Mouse (Mus musculus) right cerebral cortex, postnatal 10 days (tissue): Measurements from ENCODE around the gene Retnlg.
"Not testable (repeated sequence)": the region's sequence is repeated elsewhere in the genome, so short reads cannot be mapped to it uniquely, and the experiment has no call there.

Source experiments
- DNase-seq, 2 experiments: peaks; one replicate each; pipeline ENCODE4 v3.0.0; 2021; ENCODE audit warnings: low spot score in 2 of 2

Retnlg gene

DNA sequence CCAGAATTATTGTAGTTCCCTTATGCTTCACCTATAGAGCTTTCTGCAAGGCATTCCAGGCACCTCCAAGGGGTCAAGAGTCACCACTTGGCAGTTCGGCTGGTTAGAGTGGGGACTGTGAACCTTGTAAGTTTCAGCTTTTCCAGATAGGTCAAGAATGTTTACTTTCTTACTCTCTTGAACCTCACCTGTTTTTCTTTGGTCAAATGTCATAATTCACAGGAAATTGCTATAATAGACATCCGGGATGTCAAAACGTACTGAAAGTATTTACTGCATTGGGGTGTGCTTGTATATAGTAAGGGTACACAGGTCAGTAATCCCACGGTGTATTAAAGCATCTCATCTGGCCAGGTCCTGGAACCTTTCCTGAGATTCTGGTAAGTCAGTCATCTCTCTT lies at the start of gene Retnlg:
Gene Retnlg, plus strand, starts transcription at position 301 of the 400 bp plus-strand sequence.
- no peak for DNase-seq

DNA sequence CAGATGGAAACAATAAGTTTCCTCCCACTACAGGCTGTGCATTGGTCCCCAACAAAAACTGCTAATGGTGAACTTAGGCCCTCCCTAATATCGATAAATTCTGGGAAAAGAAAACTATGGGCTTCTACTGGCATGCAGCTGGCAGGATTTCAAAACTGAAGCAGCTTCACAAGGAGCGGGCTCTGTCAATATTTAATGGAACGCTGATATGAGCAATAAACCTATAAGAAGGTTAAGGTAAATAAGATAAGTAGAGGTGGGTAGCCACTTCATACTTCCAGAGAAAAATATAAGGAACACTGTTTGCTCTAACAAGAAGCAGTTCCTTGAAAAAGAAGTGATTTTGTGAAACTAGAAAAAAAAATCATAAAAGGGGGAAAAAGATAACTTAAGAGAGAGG lies 45.9 kb upstream of the Retnlg start:
- no peak for DNase-seq

DNA sequence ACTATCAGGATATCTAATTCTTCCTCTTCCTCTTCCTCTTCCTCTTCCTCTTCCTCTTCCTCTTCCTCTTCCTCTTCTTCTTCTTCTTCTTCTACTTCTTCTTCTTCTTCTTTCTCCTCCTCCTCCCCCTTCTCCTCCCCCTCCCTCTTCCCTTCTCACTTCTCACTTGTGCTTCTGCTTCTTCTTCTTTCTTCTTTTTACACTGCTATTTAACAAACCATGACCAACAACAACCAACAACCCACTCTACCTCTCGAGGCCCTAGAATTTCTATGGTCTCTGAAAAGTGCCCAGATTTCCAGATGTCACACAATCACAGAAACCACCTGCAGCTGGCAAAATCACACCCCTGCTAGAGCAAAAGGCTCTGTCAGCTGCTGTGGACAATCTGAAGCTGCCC lies 44.8 kb upstream of the Retnlg start:
- no peak for DNase-seq

DNA sequence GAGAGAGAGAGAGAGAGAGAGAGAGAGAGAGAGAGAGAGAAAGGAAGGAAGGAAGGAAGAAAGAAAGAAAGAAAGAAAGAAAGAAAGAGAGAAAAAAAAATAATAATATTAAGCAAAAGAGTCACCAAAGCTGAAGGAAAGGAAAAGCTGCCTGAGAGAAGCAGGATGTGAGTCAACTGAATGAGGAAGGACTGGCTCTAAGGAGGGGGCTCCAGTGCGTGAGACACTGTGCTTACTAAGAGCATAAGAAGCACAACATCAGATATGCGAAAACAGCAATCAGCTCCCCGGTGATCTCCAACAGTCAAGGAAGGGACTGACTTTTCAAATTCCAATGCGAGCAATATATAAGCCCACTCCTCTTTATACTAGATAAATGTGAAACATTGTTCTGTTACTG lies 43.4 kb upstream of the Retnlg start:
- DNase-seq = no peak

DNA sequence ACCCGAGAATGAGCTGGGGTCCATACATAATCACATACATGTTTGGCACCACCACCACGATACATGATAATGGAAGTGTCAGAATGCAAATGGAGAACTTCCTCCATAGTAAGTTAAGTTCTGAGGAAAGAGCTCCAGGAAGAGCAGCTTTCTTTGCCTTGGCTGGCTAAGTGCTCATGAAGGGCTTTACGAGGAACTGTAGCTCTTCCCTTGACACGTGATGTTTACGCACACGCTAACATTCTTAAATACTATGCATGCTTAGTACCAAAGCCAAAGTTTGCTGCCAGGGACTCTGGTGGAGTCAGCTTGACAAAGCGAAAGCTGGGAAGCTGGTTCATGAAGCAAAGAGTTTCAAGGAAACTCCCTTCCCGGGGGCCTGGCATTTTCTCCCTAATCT lies 40.4 kb upstream of the Retnlg start:
- DNase-seq = no peak

DNA sequence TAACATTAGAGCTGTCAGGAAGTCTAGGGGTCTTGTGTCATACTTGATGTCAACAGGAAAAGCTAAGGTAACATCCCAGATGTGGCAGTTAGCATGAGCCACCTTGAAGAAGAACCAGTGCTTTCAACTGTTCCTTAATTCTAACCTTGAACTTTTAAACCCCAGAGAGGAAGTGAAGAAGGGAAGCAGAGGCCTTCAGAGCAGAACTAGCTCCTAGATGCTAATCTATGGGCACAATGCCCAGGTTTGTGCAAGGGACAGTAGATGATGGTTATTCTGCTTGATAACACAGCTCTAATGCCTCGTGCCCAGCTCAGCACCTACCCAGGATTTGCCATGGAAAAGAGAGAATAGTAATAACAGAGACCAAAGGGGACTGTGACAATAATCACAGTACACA lies 38.8 kb upstream of the Retnlg start:
- DNase-seq = not testable (repeated sequence)

DNA sequence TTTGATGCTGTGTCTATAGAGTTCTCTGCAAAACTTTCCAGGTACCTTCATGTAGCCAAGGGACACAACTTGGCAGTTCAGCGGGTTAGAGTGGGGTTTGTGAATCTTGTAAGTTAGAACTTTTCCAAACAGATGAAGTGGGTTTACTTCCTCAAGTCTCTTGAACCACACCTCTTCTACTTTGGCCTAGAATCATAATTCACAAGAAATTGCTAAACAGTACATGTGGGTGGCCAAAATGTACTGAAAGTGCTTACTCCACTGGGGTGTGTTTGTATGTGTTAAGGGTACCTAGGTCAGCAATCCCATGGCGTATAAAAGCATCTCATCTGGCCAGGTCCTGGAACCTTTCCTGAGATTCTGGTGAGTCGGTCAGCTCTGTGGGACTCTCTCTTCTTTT lies 30.2 kb upstream of the Retnlg start, which contains the start of gene Retnla:
Gene Retnla, plus strand, starts transcription at position 286 of the 400 bp plus-strand sequence.
- no peak for DNase-seq

DNA sequence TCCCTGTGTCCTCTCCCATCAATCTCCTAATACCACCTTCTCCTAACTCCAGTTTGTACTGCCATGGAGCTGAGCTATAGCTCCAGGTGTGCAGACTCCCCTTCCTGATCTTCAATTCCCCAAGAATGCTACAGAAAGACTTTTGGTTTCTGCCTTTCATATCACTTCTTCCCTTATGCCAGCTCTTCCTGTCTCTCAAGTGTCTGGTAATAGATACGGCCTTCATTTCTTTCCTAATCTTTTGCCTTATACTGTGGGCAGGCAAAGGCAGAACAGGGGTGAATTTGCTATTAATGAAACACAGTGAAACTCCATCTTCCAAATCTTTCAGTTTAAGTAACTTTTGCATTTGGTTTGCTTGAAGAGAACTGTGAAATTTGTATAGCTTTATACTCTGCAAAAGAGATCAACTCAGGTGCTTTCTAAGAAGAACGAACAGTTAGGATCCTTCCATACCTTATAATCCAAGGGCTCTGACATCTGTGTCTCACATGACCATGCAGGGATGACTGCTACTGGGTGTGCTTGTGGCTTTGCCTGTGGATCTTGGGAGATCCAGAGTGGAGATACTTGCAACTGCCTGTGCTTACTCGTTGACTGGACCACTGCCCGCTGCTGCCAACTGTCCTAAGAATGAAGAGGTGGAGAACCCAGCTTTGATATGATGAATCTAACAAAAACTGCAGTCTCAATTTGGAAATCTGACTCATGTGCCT lies 28.6 kb upstream of the Retnlg start:
- no peak for DNase-seq

DNA sequence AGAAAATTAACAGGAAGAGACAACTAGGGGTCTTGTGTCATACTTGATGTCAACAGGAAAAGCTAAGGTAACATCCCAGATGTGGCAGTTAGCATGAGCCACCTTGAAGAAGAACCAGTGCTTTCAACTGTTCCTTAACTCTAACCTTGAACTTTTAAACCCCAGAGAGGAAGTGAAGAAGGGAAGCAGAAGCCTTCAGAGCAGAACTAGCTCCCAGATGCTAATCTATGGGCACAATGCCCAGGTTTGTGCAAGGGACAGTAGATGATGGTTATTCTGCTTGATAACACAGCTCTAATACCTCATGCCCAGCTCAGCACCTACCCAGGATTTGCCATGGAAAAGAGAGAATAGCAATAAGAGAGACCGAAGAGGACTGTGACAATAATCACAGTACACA lies 7.4 kb upstream of the Retnlg start:
- DNase-seq = not testable (repeated sequence)

DNA sequence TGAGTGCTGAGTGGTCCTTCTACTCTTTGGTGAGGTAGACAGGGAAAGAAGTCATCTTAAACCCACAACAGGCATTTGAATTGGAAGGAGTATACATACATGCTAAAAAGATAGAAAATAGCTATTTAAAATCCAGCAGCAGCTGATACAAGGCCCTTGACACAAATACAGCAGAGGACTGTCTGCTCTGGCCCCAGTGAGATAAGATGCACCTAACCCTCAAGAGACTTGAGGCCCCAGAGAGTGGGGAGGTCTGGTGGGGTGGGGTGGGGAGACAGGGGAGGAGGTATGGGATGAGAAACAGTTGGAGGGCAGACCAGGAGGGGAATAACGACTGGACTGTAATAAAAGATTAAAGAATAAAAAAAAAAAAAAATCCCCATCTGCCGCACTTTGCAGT lies 4.7 kb upstream of the Retnlg start:
- no peak for DNase-seq

DNA sequence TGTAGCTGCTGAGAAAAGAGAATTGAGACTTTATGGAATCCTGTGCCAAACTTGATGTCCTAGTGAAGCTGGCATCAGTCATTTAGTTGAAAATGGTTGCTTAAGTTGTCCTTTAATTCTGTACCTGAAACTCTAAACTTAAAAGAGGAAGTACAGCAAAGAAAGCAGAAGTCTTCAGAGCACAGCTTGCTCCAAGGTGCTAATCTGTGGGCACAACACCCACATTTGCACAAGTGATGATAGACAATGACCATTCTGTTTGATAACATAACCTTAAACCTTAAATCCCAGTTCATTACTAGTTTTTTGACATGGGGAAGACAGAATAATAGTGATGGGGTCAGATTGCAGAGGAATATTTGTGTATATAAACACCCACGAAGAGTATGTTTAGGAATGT lies 3.8 kb upstream of the Retnlg start:
- DNase-seq = no peak

DNA sequence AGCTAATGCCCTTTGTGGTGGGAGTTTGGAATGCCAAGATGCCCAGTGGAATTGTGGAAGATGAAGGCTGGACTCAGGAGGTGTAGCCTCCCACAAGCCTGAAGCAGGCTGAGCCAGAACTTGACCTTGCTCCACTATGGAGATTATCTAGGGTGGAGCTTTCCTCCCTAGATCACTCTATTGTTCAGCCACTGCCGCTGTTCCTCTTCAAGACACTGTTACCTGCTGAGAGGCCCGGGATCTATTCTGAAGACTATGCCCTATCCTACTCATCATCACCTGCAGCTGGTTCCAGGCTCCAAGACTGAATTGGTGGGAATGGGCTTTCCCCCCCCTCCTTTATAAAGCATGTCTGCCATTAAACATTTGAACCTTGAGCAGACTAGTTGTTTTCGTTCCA lies 2.8 kb upstream of the Retnlg start:
- no peak for DNase-seq

DNA sequence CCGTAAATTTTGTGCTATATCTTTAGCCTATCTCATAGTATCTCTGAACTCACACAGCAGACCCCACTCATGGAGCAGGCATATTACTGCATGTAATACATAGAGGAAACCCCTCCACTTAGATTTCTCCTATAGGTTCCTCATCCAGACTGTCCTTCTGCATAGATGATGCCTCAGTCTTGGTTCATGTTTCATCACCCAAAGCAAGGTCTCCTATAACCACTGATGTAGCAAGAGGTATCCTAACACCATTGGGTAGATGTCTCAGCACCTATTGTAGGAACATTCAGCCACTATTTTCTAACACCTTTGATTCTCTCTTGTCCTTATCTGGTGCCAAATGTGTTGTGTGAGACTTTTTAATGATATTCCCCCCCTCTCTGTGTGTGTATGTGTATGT lies 667 bp upstream of the Retnlg start:
- no peak for DNase-seq

DNA sequence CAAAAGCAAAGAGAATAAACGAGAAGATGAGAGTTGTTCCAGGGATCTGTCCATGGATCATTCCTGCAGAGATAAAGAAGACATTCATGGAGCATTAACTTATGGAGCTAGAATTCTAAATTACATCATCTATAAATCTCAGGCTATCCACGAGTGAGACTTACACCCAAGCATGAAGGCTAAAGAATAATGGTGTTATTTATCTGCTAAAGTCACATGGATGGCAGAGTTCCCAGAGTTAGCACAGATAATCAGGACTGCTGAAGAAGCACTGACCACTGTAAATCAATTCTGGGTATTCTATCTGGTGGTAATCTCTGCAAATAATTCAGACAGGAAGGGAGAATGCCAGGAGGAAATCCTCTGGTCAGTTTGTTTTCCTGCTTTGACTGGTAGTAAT lies 18.3 kb downstream of the Retnlg start:
- no peak for DNase-seq

DNA sequence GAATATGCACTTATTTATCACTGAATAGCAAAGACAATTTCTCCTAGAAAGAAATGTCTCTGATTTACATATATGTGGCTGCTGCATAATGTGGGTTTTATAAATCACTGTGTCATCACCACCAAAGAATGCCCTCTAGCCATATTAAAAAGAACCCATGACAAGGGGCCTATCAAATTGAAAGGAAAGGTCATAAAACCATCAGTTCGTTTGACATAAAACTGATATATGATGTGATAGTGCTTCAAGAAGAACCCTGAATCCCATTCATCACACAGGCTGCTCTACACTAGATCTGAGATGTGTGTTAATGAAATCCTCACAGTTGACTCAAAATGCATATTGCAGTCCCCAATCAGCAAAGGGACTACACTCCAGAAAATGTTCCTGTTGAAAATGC lies 27.4 kb downstream of the Retnlg start:
- no peak for DNase-seq

DNA sequence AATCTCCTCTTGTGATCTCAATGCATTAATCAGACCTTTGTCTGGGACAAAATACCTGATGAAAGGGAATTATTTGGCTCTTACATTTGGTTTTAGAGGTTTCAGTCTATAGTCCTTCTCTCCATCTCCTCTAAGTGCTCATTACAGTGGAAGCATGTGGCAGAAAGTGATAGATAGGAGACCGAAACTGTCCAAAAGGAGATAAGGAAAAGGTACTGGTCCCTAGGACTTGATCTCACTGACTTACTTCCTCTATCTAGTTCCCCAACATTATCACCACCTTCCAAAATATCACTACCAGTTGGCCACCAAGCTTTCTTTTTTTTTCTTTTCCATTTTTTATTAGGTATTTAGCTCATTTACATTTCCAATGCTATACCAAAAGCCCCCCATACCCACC lies 38.8 kb downstream of the Retnlg start:
- no peak for DNase-seq

DNA sequence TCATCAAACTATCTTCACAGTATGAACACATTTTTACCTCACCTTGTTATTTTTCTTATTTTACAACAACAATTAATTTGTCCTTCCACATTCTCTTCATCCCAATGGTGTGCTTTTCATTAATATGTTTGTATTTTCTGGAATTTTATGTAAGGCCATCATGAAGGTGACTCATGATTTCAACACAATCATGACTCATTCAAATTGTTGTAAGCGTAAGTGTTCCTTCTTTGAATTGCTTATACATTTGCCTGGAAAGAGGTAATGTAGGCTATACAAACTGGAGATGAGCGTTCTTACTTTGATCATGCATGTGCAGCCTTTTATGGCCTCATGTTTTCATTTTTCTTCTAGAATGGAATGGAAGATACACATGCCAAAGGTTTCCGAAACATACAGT lies 40.8 kb downstream of the Retnlg start:
- DNase-seq = no peak

DNA sequence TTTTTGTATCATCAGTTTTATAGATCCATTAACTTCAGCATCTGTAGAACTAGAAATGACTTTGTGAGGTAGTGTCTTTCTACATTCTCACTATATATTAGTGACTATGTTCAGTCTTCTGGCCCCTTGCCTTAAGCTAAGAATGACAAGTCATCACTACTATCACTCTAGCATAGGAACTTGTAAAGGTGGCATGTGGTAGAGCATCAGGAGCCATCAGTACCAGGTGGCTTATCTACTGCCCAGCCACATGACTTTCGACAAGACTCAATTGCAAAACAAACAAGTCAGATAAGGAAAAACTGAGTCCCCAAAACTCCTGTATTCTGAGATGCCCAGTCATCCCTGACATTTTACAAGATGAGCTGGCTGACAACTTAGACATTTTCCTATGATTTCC lies 51.3 kb downstream of the Retnlg start:
- DNase-seq = no peak
